Mouse (Mus musculus): ENCODE measurements around the gene Klhl3. TPM values are rescaled to one million over a fixed set of nuclear protein-coding genes. Genes with fewer than 3 reads are reported as not detected.

Klhl3 gene
- polyA plus RNA-seq, 1 experiment from 2014 or later = 0.35 TPM

- H3K27me3 ChIP-seq = no peaks in the 10 kb centered on the region
- ChIA-PET CTCF (interaction anchor here (0.7 to 2.1 kb wide), 5 partner anchors 9 to 57 kb away, joined by 3 to 17 read pairs (median 4); partner anchors contain the start of gene Idnk), POLR2A (interaction anchor here (0.7 kb wide), 1 partner anchor 48 kb away, joined by 3 read pairs; no protein-coding TSS in a partner anchor)
- ATAC-seq (no peak), DNase-seq (ENCODE audit: low read depth, low spot score) (no peak)
- TF ChIP-seq CTCF (IDR thresholded peaks at IDR 0.05) = no peak
- in situ Hi-C loops (cut with MboI; ENCODE audit: low pct_unique_long_range_greater_than_20kb) = no loop called here
Measured at GRCm38 (mm10) chr13:58126126-58126525, 12.7 kb upstream of the Klhl3 start.

DNA sequence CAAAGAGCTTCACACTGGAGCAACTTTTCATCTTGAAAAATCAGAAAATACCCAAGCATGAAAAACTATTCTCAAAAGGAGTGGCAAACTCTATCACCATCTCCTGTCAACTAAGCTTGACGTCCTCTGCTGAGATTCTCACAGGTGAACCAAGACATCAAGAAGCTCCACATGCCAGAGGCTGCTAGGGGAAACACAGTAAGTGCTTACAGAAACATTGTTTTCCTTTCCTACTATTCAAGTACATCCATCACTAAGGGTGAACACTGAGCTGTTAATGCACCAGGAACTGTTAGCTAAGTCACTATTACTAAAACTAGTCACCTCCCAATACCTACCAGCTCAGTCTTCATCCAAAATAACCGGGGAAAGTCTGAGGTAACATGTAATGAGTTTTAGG, 11.6 kb upstream of the Klhl3 start:
- CTCF ChIA-PET = interaction anchor here (1.0 to 2.1 kb wide), 4 partner anchors 24 to 112 kb away, joined by 3 to 17 read pairs (median 3); no protein-coding TSS in a partner anchor

DNA sequence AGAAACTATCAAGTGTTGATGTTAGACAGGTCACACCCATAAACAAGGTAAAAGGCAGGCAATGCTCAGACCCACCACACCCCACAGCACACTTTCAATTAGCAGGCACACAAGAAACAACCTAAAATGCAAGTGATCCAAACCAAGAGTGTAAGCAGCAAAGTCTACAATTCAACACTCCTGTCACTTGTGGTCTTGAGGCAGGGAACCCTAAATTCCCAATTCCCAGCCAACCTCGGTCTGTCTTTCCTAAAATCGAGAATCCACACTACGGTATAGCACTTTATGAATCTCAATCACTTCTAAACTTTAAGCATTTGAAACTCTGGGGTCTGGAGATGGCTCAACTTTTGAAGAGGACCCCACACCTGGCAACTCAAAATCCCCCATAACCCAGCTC, 10.9 kb upstream of the Klhl3 start:
- no peak for ATAC-seq
- TF ChIP-seq CTCF (IDR thresholded peaks at IDR 0.05) = no peak
- no peaks in the 10 kb centered on the region for H3K27me3 ChIP-seq
- DNase-seq (ENCODE audit: low read depth, low spot score) = no peak
- ChIA-PET CTCF (interaction anchor here (1.0 to 2.1 kb wide), 3 partner anchors 25 to 112 kb away, joined by 3 to 17 read pairs (median 3); no protein-coding TSS in a partner anchor), POLR2A (interaction anchor here (1.4 kb wide), 1 partner anchor 34 kb away, joined by 4 read pairs; no protein-coding TSS in a partner anchor)
- in situ Hi-C loops (cut with MboI; ENCODE audit: low pct_unique_long_range_greater_than_20kb) = no loop called here

More for the DNA sequence above, 11.6 kb upstream of the Klhl3 start:
- ATAC-seq = no peak
- no peak for DNase-seq (ENCODE audit: low read depth, low spot score)
- no peaks in the 10 kb centered on the region for H3K27me3 ChIP-seq
- POLR2A ChIA-PET = interaction anchor here (0.6 to 1.4 kb wide), 2 partner anchors 34 to 124 kb away, joined by 3 to 4 read pairs; no protein-coding TSS in a partner anchor
- in situ Hi-C loops (cut with MboI; ENCODE audit: low pct_unique_long_range_greater_than_20kb) = no loop called here
- no peak for TF ChIP-seq CTCF (IDR thresholded peaks at IDR 0.05)

DNA sequence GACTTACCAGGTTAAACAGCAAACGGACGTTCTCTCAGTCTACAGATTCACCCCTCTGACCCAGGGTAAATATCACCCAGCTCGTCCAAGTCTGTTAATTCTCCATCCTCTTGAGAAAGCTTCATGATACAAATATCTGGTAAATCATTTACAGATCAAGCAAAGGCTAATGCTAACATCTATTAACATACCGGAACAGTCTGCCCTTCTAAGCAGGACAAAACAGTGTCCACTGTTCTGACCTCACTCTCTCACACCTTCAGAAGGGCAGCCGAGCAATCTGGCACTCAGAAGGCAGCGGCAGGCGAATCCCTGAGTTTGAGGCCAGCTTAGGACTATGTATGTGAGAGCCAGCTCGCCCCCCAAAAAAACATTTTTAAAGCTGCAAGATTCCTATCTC, 10.0 kb upstream of the Klhl3 start:
- no peaks in the 10 kb centered on the region for H3K27me3 ChIP-seq
- in situ Hi-C loops (cut with MboI; ENCODE audit: low pct_unique_long_range_greater_than_20kb) = no loop called here
- peak; percentile 70 for ATAC-seq
- TF ChIP-seq CTCF (IDR thresholded peaks at IDR 0.05) = no peak
- no peak for DNase-seq (ENCODE audit: low read depth, low spot score)
- POLR2A ChIA-PET = interaction anchor here (1.1 kb wide), 1 partner anchor 101 kb away, joined by 3 read pairs; no protein-coding TSS in a partner anchor
- CTCF ChIA-PET = interaction anchor here (1.9 kb wide), 1 partner anchor 26 kb away, joined by 5 read pairs; no protein-coding TSS in a partner anchor

- TF ChIP-seq CTCF (IDR thresholded peaks at IDR 0.05) = no peak
- CTCF ChIA-PET = interaction anchor here (1.9 kb wide), 1 partner anchor 27 kb away, joined by 5 read pairs; no protein-coding TSS in a partner anchor
- in situ Hi-C loops (cut with MboI; ENCODE audit: low pct_unique_long_range_greater_than_20kb) = no loop called here
- POLR2A ChIA-PET = interaction anchor here (1.1 kb wide), 1 partner anchor 101 kb away, joined by 3 read pairs; no protein-coding TSS in a partner anchor
- DNase-seq (ENCODE audit: low read depth, low spot score) (no peak), ATAC-seq (no peak)
- H3K27me3 ChIP-seq = no peaks in the 10 kb centered on the region
Measured at GRCm38 (mm10) chr13:58122786-58123297, 9.4 kb upstream of the Klhl3 start.

DNA sequence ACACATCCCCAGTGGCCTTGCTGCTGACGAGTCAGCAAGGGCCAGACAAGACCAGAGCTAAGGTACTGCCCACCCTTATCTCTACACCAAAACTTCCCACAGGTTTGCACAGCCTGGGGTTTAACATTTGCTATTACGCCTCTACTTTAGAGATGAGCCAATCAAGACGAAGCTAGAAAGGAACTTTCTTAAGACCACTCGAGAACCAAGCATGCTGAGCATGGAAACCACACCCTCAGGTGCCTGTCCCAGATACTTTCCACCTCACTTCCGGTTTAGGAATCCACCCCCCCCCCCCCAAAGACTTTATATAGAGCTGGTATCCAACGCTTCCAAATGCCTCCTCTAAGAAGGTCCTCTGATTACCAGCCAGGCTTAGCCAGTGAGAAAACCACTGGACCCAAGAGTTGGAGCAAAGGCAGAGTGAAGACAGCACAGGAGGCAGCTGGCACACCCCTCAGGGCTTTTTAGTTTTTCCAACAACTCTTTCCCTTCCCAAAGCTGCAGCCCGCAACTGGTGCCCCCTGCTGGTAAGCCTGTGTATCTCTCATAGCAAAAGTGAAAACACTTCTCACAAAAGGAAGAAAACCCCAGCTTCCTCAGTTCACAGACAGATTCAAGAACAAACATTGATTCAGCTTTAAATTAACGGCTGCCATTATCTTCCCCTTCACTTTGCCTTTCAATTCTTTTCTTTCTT, 4.1 kb upstream of the Klhl3 start:
- TF ChIP-seq CTCF (IDR thresholded peaks at IDR 0.05) = peak; percentile 67
- POLR2A ChIA-PET = no interaction called here
- CTCF ChIA-PET = interaction anchor here (0.7 to 1.3 kb wide), 3 partner anchors 9 to 105 kb away, joined by 3 to 4 read pairs (median 3); no protein-coding TSS in a partner anchor
- no peaks in the 10 kb centered on the region for H3K27me3 ChIP-seq
- in situ Hi-C loops (cut with MboI; ENCODE audit: low pct_unique_long_range_greater_than_20kb) = loop anchor here (10.0 kb wide), 1 partner anchor 113 kb away; no protein-coding TSS in a partner anchor
- DNase-seq (ENCODE audit: low read depth, low spot score) (no peak), ATAC-seq (peak; percentile 80)

- DNase-seq (ENCODE audit: low read depth, low spot score) (no peak), ATAC-seq (no peak)
- ChIA-PET POLR2A (no interaction called here), CTCF (interaction anchor here (0.7 to 1.3 kb wide), 3 partner anchors 9 to 104 kb away, joined by 3 to 4 read pairs (median 3); no protein-coding TSS in a partner anchor)
- in situ Hi-C loops (cut with MboI; ENCODE audit: low pct_unique_long_range_greater_than_20kb) = loop anchor here (10.0 kb wide), 1 partner anchor 112 kb away; no protein-coding TSS in a partner anchor
- H3K27me3 ChIP-seq = no peaks in the 10 kb centered on the region
- no peak for TF ChIP-seq CTCF (IDR thresholded peaks at IDR 0.05)
Measured at GRCm38 (mm10) chr13:58116801-58117200, 3.4 kb upstream of the Klhl3 start.

DNA sequence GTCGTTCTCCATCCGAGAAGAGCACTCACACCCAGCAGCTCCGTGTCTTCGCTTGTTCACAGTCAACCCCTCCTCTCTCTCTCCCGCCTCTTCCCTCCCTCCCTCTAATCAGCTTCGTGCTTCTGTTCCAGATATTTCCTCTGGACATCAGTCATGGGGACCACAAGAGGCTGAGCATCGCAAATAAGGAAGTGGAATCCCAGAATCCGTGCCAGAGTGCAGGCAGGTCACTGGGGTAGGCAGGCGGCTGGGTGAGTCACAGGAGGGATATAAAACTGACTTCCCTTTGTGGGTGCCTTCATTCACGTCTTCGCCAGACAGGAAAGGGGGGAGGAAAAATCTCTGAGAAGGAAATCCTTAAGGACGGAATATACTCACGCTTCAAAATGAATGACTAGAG, 1.8 kb upstream of the Klhl3 start:
- ATAC-seq = peak; percentile 20
- no peak for DNase-seq (ENCODE audit: low read depth, low spot score)
- in situ Hi-C loops (cut with MboI; ENCODE audit: low pct_unique_long_range_greater_than_20kb) = loop anchor here (10.0 kb wide), 1 partner anchor 110 kb away; no protein-coding TSS in a partner anchor
- no peak for TF ChIP-seq CTCF (IDR thresholded peaks at IDR 0.05)
- POLR2A ChIA-PET = no interaction called here
- H3K27me3 ChIP-seq = no peaks in the 10 kb centered on the region
- CTCF ChIA-PET = interaction anchor here (1.1 to 1.3 kb wide), 2 partner anchors 11 to 103 kb away, joined by 3 read pairs; no protein-coding TSS in a partner anchor

- in situ Hi-C loops (cut with MboI; ENCODE audit: low pct_unique_long_range_greater_than_20kb) = loop anchor here (10.0 kb wide), 1 partner anchor 108 kb away; no protein-coding TSS in a partner anchor
- ChIA-PET POLR2A (no interaction called here), CTCF (no interaction called here)
- no peak for DNase-seq (ENCODE audit: low read depth, low spot score)
- TF ChIP-seq CTCF (IDR thresholded peaks at IDR 0.05) = no peak
- no peaks in the 10 kb centered on the region for H3K27me3 ChIP-seq
- no peak for ATAC-seq
Measured at GRCm38 (mm10) chr13:58112601-58113041, 771 bp downstream of the Klhl3 start.

GRCm38 (mm10) chr13:58112191-58112590, 1.2 kb downstream of the Klhl3 start:
- DNase-seq (ENCODE audit: low read depth, low spot score) = no peak
- no peak for ATAC-seq
- in situ Hi-C loops (cut with MboI; ENCODE audit: low pct_unique_long_range_greater_than_20kb) = loop anchor here (10.0 kb wide), 1 partner anchor 107 kb away; no protein-coding TSS in a partner anchor
- CTCF ChIA-PET = no interaction called here
- POLR2A ChIA-PET = no interaction called here
- H3K27me3 ChIP-seq = no peaks in the 10 kb centered on the region
- TF ChIP-seq CTCF (IDR thresholded peaks at IDR 0.05) = no peak
